Mouse (Mus musculus) cerebellum, adult 2 months (tissue): ENCODE measurements at regions not wholly inside any gene's neighbourhood (a gene's known extent, or its start where the extent isn't known, plus 50 kb on each side); places are given as distances from the start of the nearest gene placed in this dataset.

Experiments used
- CTCF ChIP-seq: fragments of 200-500 bp; IDR thresholded peaks from 2 replicates; pipeline ENCODE4 v1.5.1; 2011; ENCODE audit warnings: low read depth, mild to moderate bottlenecking, control low read depth, low read length, moderate library complexity, borderline replicate concordance; ENCODE audit not compliant: insufficient read depth
- POLR2A ChIP-seq: fragments of 200-500 bp; IDR thresholded peaks from 2 replicates; pipeline ENCODE4 v1.6.1; 2011; ENCODE audit warnings: low read length, control low read depth, borderline replicate concordance; ENCODE audit not compliant: insufficient read depth

DNA sequence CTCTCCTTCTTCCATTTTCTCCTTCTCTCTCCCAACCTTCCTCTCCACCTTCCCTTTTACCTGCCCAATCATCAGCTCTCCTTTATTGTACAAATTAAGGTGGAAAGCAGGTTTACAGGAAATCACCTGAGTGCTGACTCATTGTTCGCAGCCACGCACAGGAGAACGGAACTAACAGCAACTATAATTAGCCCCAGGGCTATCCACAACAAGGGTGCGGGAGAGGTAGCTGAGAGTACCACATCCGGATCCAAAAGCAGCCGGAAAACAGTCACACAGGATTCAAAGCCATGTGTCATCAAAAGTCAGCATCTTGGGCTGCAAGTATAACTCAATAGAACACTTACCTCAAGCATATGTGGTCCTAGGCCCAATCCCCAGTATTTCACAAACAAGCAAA, 53.5 kb upstream of the Sv2b start:
- TF ChIP-seq POLR2A (no peak), CTCF (no peak)
